Comparison of ENCODE assay signal across 8 mouse cellular contexts in genomic region chr1:171036550-171037324, GRCm38 (mm10). TPM values are rescaled to one million over a fixed set of nuclear protein-coding genes. Genes with fewer than 3 reads are reported as not detected.
DNase-seq lines count a peak whose midpoint lies in the region; ATAC-seq and TF ChIP-seq lines count a peak whose summit lies in the region.

No protein-coding gene starts in this region.

- no peaks in the 10 kb centered on the region for H3K9me3 ChIP-seq in ES-E14 (ENCODE audit: control insufficient read depth, insufficient read depth, low read depth, low read length)
- no peaks in the 10 kb centered on the region for H3K9me3 ChIP-seq in forebrain, embryonic 15.5 days

- DNase-seq in ES-E14 (ENCODE audit: low read depth, low spot score): peak; percentile 45
- peak; percentile 74 for DNase-seq in cerebellum, adult 11-12 months
- DNase-seq in heart, postnatal 36 days: peak; percentile 82
- DNase-seq in layer of hippocampus, adult 18-20 months (ENCODE audit: low spot score in 2 of 2): peak; percentile 72 to 92
- DNase-seq in lung, adult 18-20 months: peak; percentile 59 to 71
- peak; percentile 48 to 69 for DNase-seq in thymus, postnatal 10 days (ENCODE audit: low spot score in 2 of 2)

- H3K9ac ChIP-seq in ES-E14 (ENCODE audit: insufficient read depth, low read depth, low read length, poor library complexity, severe bottlenecking): peak overlapping the region; percentile 53; the same call in 1 of the 2 replicates
- peak overlapping the region; percentile 28; the same call in 1 of the 2 replicates for H3K9ac ChIP-seq in forebrain, embryonic 15.5 days (replicated peaks)

- H3K4me1 ChIP-seq in ES-E14 (ENCODE audit: control insufficient read depth in 2 of 2, insufficient read depth in 2 of 2, low read length in 2 of 2, poor library complexity in 1 of 2): no peaks in the 10 kb centered on the region
- peaks cover 28% of the 10 kb centered on the region for H3K4me1 ChIP-seq in forebrain, embryonic 15.5 days
- H3K4me1 ChIP-seq in olfactory bulb, adult 2 months (ENCODE audit: control insufficient read depth, insufficient read depth, low read length): peaks cover 12% of the 10 kb centered on the region

- peaks cover 7% of the 10 kb centered on the region; the same call in 1 of the 2 replicates for H3K27me3 ChIP-seq in forebrain, embryonic 15.5 days

- no peak for TF ChIP-seq POLR2A in olfactory bulb, adult 2 months (IDR thresholded peaks at IDR 0.05; ENCODE audit: insufficient read depth, low read depth, low read length)

- H3K27ac ChIP-seq in ES-E14 (ENCODE audit: insufficient read depth, low read depth, low read length, poor library complexity, severe bottlenecking): no peak overlapping the region
- no peak overlapping the region for H3K27ac ChIP-seq in forebrain, embryonic 15.5 days (replicated peaks)
- no peak overlapping the region for H3K27ac ChIP-seq in olfactory bulb, adult 2 months (ENCODE audit: insufficient read depth, low read depth, low read length)

- peak overlapping the region; percentile 46 for H3K4me2 ChIP-seq in forebrain, embryonic 15.5 days (replicated peaks)

- peak overlapping the region; percentile 67 to 91 for H3K4me3 ChIP-seq in ES-E14 (ENCODE audit: insufficient read depth in 1 of 2, low read depth in 1 of 2, low read length in 2 of 2, poor library complexity in 1 of 2, severe bottlenecking in 1 of 2)
- peak overlapping the region; percentile 44 for H3K4me3 ChIP-seq in forebrain, embryonic 15.5 days
- H3K4me3 ChIP-seq in olfactory bulb, adult 2 months (ENCODE audit: insufficient read depth, low read depth, low read length): peak overlapping the region; percentile 33

- in situ Hi-C loops in ES-E14 (cut with MboI; ENCODE audit: low sequenced_read_pairs in 2 of 2, unreplicated experiment in 2 of 2): no loop called here

- WGBS in forebrain, embryonic 15.5 days: 3% methylated on average over 22 of the region's 22 CpGs
- WGBS in olfactory bulb, adult 2 months: 6% methylated on average over 22 of the region's 22 CpGs

- no peaks in the 10 kb centered on the region for H3K36me3 ChIP-seq in ES-E14 (ENCODE audit: control insufficient read depth, insufficient read depth, low read length, poor library complexity, severe bottlenecking)
- no peaks in the 10 kb centered on the region for H3K36me3 ChIP-seq in forebrain, embryonic 15.5 days

- ATAC-seq in forebrain, embryonic 15.5 days (replicated peaks): peak; percentile 55

- intact Hi-C loops in heart, postnatal 36 days (cut with DNase I): loop anchor here (1.0 kb wide), 1 partner anchor 9 kb away; no protein-coding TSS in a partner anchor

- no peak for TF ChIP-seq CTCF in olfactory bulb, adult 2 months (IDR thresholded peaks at IDR 0.05; ENCODE audit: insufficient read depth, low read depth, low read length)

TF ChIP-seq in ES-E14, 5 proteins besides CTCF, POLR2A, EP300 and RAD21:
- no peak for TF ChIP-seq ZC3H11A (IDR thresholded peaks at IDR 0.05; ENCODE audit: borderline replicate concordance, low read depth, low read length)
- TF ChIP-seq HCFC1 (IDR thresholded peaks at IDR 0.05; ENCODE audit: borderline replicate concordance, insufficient read depth, low read length): no peak
- TF ChIP-seq MAFK (IDR thresholded peaks at IDR 0.05; ENCODE audit: insufficient read depth, low read depth, low read length): peak; percentile 90
- TF ChIP-seq ZNF384 (IDR thresholded peaks at IDR 0.05; ENCODE audit: low read depth, low read length): no peak
TF ChIP-seq in ES-E14: peak in this region for 1.

RNA-seq across cellular contexts. Expression of gene Fcgr4, which starts 18.0 kb away (rescaled TPM):
- total RNA-seq in ES-E14 (2012; rRNA removed): 0.49 TPM in 1 of 2 replicates, not detected in the other
- 0.34 and 0.36 TPM in 2 replicates for polyA plus RNA-seq in forebrain, embryonic 15.5 days (2015; fragmentation: Nextera tagmentation; extraction: Ambion mirVana)
- under 1 TPM in 1 of 2 experiments, not detected in 1; 0.76 TPM for total RNA-seq in heart, postnatal 36 days (2021)
- total RNA-seq in layer of hippocampus, adult 18-20 months (2021): under 1 TPM in 1 of 2 experiments, not detected in 1; 0.25 TPM
- not detected in 2 replicates for polyA plus RNA-seq in olfactory bulb, adult 2 months (2012; ENCODE audit: insufficient read depth, insufficient read length, low replicate concordance, missing spikeins)

RNA-seq across cellular contexts. Expression of gene Fcgr3, which starts 28.0 kb away (rescaled TPM):
- 0.32 and 0.40 TPM in 2 replicates for total RNA-seq in ES-E14 (2012; rRNA removed)
- 8.7 and 8.8 TPM in 2 replicates for polyA plus RNA-seq in forebrain, embryonic 15.5 days (2015; fragmentation: Nextera tagmentation; extraction: Ambion mirVana)
- total RNA-seq in heart, postnatal 36 days (2021): 10 to 100 TPM; 13.7 to 18.6 TPM
- total RNA-seq in layer of hippocampus, adult 18-20 months (2021): 10 to 100 TPM in 1 of 2 experiments, 1 to 10 TPM in 1; 9.9 to 12.5 TPM
- polyA plus RNA-seq in olfactory bulb, adult 2 months (2012; ENCODE audit: insufficient read depth, insufficient read length, low replicate concordance, missing spikeins): not detected in 2 replicates
